Mouse (Mus musculus): Measurements from ENCODE around the gene Washc3.

GRCm38 (mm10) chr10:88225421-88225820 lies 24.5 kb downstream of the Washc3 start:
- TF ChIP-seq CEBPB (IDR thresholded peaks at IDR 0.05; ENCODE audit: low read depth) (no peak), CTCF (IDR thresholded peaks at IDR 0.05; ENCODE audit: control insufficient read depth, insufficient read depth, insufficient read length) (no peak), MYOD1 (IDR thresholded peaks at IDR 0.05; ENCODE audit: control insufficient read depth, insufficient read length, low read depth) (no peak), MAX (IDR thresholded peaks at IDR 0.05) (no peak), USF1 (IDR thresholded peaks at IDR 0.05; ENCODE audit: low read depth) (no peak), MYOG (IDR thresholded peaks at IDR 0.05; ENCODE audit: control insufficient read depth, extremely low read depth, insufficient read length) (no peak), FOSL1 (IDR thresholded peaks at IDR 0.05; ENCODE audit: insufficient read depth, low read length, poor library complexity, severe bottlenecking) (no peak)

Data from C2C12 (cell line).